Mouse (Mus musculus) testis, adult 2 months (tissue): Measurements from ENCODE around the gene Gusb.

Experiments
- CTCF ChIP-seq: fragments of 200-500 bp; IDR thresholded peaks from 2 replicates; pipeline ENCODE4 v1.5.1; 2012; ENCODE audit warnings: low read depth, mild to moderate bottlenecking, inconsistent platforms, low read length, moderate library complexity; ENCODE audit not compliant: control insufficient read depth, insufficient read depth, insufficient replicate concordance
- POLR2A ChIP-seq: fragments of 200-500 bp; IDR thresholded peaks from 2 replicates; pipeline ENCODE4 v1.6.1; 2012; ENCODE audit warnings: low read depth, mild to moderate bottlenecking, inconsistent platforms, low read length, moderate library complexity; ENCODE audit not compliant: control insufficient read depth

DNA sequence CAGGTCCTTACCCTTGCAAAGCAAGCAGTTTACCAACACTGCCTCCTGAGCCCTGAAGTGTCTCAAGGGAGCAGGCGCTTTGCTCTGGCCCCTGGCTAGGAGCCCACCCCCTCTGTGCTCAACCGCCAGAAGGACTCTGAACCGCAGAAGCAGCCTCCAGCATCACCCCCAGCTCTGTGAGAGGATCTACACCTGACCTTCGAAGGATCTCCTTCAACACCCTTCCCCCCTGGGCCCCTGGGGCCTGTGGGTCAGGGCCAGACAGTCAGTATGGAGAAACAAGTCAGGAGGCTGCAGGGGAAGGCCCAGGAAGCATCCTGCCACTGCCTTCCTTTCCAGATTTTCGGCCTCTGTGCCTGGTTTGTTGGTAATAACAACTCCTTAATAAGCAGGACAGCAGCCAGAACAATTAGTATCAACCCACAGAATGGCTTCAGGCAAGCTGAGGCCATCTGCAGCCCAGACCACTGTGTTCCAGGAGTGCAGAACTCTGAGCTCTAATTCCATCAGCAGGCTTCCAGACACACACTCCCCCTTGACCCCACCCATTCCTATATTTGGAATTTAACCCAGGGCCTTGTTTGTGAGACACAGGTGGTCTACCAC is 18.6 kb upstream of the Gusb start:
- TF ChIP-seq CTCF (no peak), POLR2A (no peak)
